Mouse (Mus musculus) B cell, adult 2 months (primary cell): ENCODE results near the gene Mettl27.
A peak's percentile ranks its signal among the peaks of the same experiment; 100 is the strongest.
"Not testable (repeated sequence)": the region's sequence is repeated elsewhere in the genome, so short reads cannot be mapped to it uniquely, and the experiment has no call there.

Experiments used
- DNase-seq, 2 experiments: peaks; one replicate each; pipeline ENCODE4 v3.0.0; 2022

The Mettl27 gene

GRCm38 (mm10) chr5:134959114-134959513, 26.9 kb downstream of the Mettl27 start:
- no peak for DNase-seq

DNA sequence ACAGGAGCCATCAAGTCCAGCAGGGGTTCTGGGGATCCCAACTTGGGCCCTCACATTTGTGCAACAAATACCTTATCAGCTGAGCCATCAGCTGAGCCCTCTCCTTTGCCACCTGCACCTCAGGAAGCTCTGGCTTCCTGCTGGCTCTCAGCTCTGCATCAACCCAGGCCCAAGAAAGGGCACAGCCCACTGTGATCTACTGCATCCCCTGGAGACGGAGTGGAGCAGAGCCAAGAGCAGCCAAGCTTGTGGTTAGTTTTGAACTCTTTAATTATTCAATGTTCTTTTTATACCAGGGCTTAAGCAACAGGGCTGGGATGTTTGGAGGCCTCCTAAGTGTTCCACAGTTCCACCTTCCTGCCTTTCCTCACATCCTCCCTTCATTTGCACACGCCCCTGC, 28.3 kb downstream of the Mettl27 start:
- no peak for DNase-seq

DNA sequence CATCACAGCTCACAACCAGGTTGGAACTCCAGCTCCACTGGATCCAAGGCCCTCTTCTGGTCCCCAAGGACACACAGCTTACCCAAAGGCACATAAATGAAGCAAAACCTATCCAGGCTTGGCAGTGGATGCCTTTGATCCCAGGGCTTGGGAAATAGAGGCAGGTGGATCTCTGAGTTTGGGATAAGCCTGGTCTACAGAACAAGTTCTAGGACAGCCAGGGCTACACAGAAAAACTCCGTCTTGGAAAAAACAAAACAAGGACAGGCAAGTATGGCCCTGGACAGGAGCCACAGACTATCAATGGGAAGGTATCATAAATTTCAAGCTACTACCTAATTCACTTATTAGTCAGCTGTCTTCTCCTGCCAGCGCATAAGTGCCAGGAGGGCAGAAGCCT, 29.4 kb downstream of the Mettl27 start:
- no peak for DNase-seq

GRCm38 (mm10) chr5:134963546-134963945, 31.4 kb downstream of the Mettl27 start:
- no peak for DNase-seq

DNA sequence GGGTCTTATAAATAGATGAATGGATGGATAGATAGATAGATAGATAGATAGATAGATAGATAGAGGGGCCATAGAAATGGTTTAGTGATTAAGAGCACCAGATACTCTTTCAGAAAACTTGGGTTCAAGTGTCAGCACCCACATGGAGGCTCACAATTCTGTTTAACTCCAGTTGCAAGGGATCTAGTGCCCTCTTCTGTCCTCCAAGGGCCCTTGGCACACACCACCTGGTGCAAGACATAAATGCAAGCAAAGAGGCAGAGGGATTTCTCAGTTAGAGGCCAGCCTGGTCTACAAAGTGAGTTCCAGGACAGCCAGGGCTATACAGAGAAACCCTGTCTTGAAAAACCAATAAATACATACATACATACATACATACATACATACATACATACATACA, 32.5 kb downstream of the Mettl27 start:
- DNase-seq: not testable (repeated sequence)

- peak; percentile 66 to 72 for DNase-seq
Measured at GRCm38 (mm10) chr5:134965473-134965851, 33.3 kb downstream of the Mettl27 start.

GRCm38 (mm10) chr5:134965852-134966821, 34.0 kb downstream of the Mettl27 start:
- peak; percentile 66 to 72 for DNase-seq

DNA sequence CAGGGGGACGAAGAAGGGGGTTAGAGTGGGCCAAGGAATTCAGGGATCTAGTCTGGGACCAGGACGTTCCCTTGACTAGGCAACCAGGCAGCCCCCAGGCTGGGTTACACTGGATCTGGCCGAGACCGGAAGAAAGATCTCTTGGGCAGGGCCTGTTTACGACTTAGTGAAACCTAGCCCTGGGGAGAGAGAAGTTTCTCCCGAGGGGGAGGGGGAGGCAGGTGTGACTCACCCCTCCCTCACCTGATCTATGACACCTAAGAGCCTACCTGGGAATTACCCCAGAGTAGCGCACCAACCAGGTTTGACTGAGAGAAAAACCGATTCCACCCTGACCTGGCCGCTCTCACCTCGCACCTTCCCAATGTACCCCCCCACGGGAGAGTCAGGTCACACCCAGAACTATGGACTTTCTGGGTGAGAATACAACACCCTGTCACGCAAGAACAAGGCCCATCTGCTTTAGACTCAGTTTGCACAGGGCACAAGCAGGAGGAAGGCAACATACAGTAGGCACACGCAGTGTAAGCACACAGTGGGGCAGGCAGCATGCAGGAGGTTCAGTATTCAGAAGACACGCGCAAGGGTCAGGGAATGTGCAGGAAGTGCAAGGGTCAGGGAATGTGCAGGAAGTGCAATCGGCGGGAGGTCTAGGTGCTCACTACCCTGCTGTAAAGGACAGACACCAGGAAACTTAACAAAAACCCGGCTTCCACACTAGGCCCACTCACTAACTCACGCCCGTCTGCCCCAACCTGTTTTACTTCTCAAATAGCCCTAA, 35.2 kb downstream of the Mettl27 start:
- no peak for DNase-seq

DNA sequence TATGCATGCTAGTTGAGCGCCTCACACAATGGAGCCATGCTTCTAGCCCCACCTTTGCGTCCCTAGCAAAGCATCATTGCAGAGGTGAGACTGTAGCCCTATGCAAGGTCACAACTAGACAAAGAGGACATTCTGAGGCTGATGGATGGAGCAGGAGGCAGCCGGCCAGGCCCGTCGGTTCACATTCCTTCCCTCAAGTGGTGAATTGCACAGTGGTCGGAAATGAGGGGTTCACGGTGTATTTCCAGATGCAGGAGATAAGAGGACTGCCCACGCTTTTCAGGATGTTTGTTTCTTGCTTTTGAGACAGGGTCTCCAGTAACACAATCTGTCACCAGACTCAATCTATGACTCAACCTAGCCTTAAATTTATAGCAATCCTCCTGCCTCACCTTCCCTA, 38.5 kb downstream of the Mettl27 start:
- DNase-seq: no peak

- no peak for DNase-seq
Measured at GRCm38 (mm10) chr5:134973081-134973480, 40.9 kb downstream of the Mettl27 start.

GRCm38 (mm10) chr5:134973526-134973925, 41.4 kb downstream of the Mettl27 start:
- no peak for DNase-seq

- no peak for DNase-seq
Measured at GRCm38 (mm10) chr5:134974294-134974693, 42.1 kb downstream of the Mettl27 start.

- DNase-seq: no peak
Measured at GRCm38 (mm10) chr5:134974921-134975320, 42.8 kb downstream of the Mettl27 start.

GRCm38 (mm10) chr5:134976164-134976563, 44.0 kb downstream of the Mettl27 start:
- no peak for DNase-seq

- DNase-seq: no peak
Measured at GRCm38 (mm10) chr5:134976577-134977250, 44.5 kb downstream of the Mettl27 start.

DNA sequence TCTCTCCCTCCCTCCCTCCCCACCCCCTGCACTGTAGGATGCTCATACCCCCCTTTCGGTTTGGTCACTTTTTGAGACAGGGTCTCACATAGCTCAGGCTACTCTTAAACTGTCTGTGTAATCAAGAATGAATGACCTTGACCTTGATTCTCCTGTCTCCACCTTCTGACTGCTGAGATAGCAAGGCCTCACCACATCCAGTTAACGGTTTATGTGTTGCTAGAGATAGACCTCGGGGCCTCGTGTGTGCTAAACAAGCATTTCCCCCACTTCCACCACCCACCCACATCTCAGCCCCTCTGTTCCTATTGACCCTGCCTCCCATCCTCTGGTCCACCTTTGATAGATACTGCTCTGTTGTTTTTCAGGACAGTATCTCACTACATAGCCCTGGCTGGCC, 45.7 kb downstream of the Mettl27 start:
- DNase-seq: no peak

DNA sequence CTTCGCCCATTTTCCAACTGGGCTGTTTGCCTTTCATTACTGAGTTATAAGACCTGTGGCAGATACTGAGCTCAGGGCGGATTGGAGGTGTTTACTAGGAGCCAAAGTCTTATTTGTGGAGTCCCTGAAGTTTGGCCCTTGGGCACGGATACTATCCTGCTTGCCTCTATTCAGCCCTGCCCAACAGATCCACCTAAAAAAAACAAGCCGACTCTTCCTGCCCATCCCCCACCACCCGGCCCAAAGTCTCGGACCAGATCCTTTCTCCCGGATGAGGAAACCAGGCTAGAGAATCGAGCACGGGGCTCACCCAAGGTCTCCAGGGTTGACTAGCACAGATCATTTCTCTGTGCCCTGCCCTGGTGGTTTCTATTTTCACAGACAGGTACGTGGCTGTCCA, 49.0 kb downstream of the Mettl27 start:
- DNase-seq: no peak

DNA sequence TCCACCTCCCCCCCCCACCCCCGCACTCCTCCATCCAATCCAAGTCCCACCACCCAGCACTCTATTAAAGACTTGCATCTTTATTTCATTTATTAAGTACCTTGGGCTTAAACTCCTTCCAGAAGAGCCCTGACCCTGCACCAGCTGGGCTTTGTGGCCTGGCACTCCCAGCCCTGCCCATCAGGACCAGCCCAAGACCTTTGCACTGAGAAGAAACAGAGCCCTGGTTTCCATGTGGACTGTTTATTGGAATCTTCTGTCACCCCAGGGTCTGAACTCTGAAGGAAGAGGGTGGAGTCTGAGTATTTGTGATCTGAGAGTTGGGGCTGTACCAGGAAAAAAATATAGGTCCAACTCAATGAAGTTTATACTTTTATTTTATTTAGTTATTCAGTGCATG, 50.9 kb downstream of the Mettl27 start:
- no peak for DNase-seq

DNA sequence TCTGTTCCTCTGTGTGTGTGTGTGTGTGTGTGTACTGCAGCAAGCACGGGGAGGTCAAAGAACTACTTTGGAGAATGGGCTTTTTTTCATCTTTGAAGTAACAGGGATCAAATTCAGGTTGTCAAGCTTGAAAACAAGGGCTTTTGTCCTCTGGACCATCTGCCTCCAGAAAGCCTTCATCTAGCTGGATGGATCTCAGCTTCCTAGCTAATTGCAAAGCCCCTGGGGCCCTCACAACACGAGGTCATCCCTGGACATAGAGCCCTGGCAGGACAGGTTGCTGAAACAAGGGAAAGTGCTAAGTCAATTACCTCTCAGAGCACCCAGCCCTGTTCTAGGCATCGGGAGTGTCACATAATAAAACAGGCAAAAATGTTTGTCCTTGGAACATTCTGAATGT, 51.6 kb downstream of the Mettl27 start:
- DNase-seq: no peak

- DNase-seq: no peak
Measured at GRCm38 (mm10) chr5:134985633-134986297, 53.6 kb downstream of the Mettl27 start, which contains the start of gene Cldn3. Cldn3 (plus strand) TSS chr5:134986214.

- DNase-seq: no peak
Measured at GRCm38 (mm10) chr5:134986298-134987268, 54.4 kb downstream of the Mettl27 start.
